Mouse (Mus musculus): ENCODE measurements at regions not wholly inside any gene's neighbourhood (a gene's known extent, or its start where the extent isn't known, plus 50 kb on each side); places are given as distances from the start of the nearest gene placed in this dataset.

DNA sequence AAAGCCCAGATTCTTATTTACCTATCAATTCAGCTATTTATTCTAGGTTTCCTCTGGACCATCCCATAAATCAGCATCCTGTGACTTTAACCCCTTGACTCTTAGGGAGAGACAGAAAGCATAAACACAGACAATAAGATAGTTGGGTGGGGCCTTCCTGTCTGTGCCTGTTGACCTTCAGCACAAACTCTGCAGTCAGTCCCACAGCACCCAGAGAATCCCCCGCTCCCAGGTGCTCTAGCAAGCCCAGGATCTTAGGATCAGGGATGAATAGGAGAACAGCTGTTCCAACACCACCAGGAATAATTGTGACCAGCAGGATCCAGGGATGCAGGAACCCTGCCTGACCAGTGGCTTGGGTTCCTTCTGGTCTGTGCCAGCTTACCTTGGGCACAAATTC is 107.8 kb downstream of the Basp1 start:
- DNase-seq (ENCODE audit: low spot score) (no peak), ATAC-seq (no peak)
- no peak overlapping the region for H3K4me2 ChIP-seq (replicated peaks; ENCODE audit: low read depth, low read length)
- no peaks in the 10 kb centered on the region for H3K36me3 ChIP-seq (ENCODE audit: insufficient read depth, low read length)
- no peaks in the 10 kb centered on the region for H3K27me3 ChIP-seq (replicated peaks; ENCODE audit: insufficient read depth, low read length)
- no peak overlapping the region for H3K27ac ChIP-seq (ENCODE audit: low read length)
- no peak overlapping the region for H3K4me3 ChIP-seq (ENCODE audit: low read depth, low read length)
- 78% methylated on average over 1 of the region's 1 CpGs for WGBS
- no peak overlapping the region for H3K9ac ChIP-seq (replicated peaks; ENCODE audit: low read depth)
- H3K9me3 ChIP-seq (ENCODE audit: low read length) = no peaks in the 10 kb centered on the region
- H3K4me1 ChIP-seq (ENCODE audit: insufficient read depth, low read depth, low read length) = no peaks in the 10 kb centered on the region
- TF ChIP-seq CTCF (IDR thresholded peaks at IDR 0.05) (no peak), EP300 (IDR thresholded peaks at IDR 0.05) (no peak)

GRCm38 (mm10) chr15:25303379-25303778 is 110.2 kb downstream of the Basp1 start:
- DNase-seq (ENCODE audit: low spot score) (no peak), ATAC-seq (no peak)
- Histone ChIP-seq H3K9me3 (ENCODE audit: low read length) (no peaks in the 10 kb centered on the region), H3K4me3 (ENCODE audit: low read depth, low read length) (no peak overlapping the region), H3K36me3 (ENCODE audit: insufficient read depth, low read length) (no peaks in the 10 kb centered on the region), H3K9ac (replicated peaks; ENCODE audit: low read depth) (no peak overlapping the region), H3K27me3 (replicated peaks; ENCODE audit: insufficient read depth, low read length) (no peaks in the 10 kb centered on the region), H3K4me2 (replicated peaks; ENCODE audit: low read depth, low read length) (no peak overlapping the region), H3K27ac (ENCODE audit: low read length) (no peak overlapping the region), H3K4me1 (ENCODE audit: insufficient read depth, low read depth, low read length) (no peaks in the 10 kb centered on the region)
- WGBS = 65% methylated on average over 3 of the region's 3 CpGs
- TF ChIP-seq CTCF (IDR thresholded peaks at IDR 0.05) (no peak), EP300 (IDR thresholded peaks at IDR 0.05) (no peak)

- no peak overlapping the region for H3K4me3 ChIP-seq (ENCODE audit: low read depth, low read length)
- no peaks in the 10 kb centered on the region for H3K36me3 ChIP-seq (ENCODE audit: insufficient read depth, low read length)
- ATAC-seq (no peak), DNase-seq (ENCODE audit: low spot score) (no peak)
- H3K9me3 ChIP-seq (ENCODE audit: low read length) = no peaks in the 10 kb centered on the region
- 45% methylated on average over 8 of the region's 8 CpGs for WGBS
- H3K4me1 ChIP-seq (ENCODE audit: insufficient read depth, low read depth, low read length) = no peaks in the 10 kb centered on the region
- no peak for TF ChIP-seq CTCF (IDR thresholded peaks at IDR 0.05)
- TF ChIP-seq EP300 (IDR thresholded peaks at IDR 0.05) = no peak
- H3K9ac ChIP-seq (replicated peaks; ENCODE audit: low read depth) = no peak overlapping the region
- no peak overlapping the region for H3K27ac ChIP-seq (ENCODE audit: low read length)
- H3K4me2 ChIP-seq (replicated peaks; ENCODE audit: low read depth, low read length) = no peak overlapping the region
- H3K27me3 ChIP-seq (replicated peaks; ENCODE audit: insufficient read depth, low read length) = no peaks in the 10 kb centered on the region
Observed at GRCm38 (mm10) chr15:25302671-25303294, 110.8 kb downstream of the Basp1 start.

- Histone ChIP-seq H3K27me3 (replicated peaks; ENCODE audit: insufficient read depth, low read length) (no peaks in the 10 kb centered on the region), H3K4me2 (replicated peaks; ENCODE audit: low read depth, low read length) (no peak overlapping the region), H3K36me3 (ENCODE audit: insufficient read depth, low read length) (no peaks in the 10 kb centered on the region), H3K9me3 (ENCODE audit: low read length) (no peaks in the 10 kb centered on the region), H3K27ac (ENCODE audit: low read length) (no peak overlapping the region), H3K4me3 (ENCODE audit: low read depth, low read length) (no peak overlapping the region), H3K9ac (replicated peaks; ENCODE audit: low read depth) (no peak overlapping the region), H3K4me1 (ENCODE audit: insufficient read depth, low read depth, low read length) (no peaks in the 10 kb centered on the region)
- TF ChIP-seq EP300 (IDR thresholded peaks at IDR 0.05) (no peak), CTCF (IDR thresholded peaks at IDR 0.05) (no peak)
- no peak for DNase-seq (ENCODE audit: low spot score)
- no peak for ATAC-seq
- 29% methylated on average over 3 of the region's 3 CpGs for WGBS
Observed at GRCm38 (mm10) chr15:25301810-25302209, 111.8 kb downstream of the Basp1 start.

DNA sequence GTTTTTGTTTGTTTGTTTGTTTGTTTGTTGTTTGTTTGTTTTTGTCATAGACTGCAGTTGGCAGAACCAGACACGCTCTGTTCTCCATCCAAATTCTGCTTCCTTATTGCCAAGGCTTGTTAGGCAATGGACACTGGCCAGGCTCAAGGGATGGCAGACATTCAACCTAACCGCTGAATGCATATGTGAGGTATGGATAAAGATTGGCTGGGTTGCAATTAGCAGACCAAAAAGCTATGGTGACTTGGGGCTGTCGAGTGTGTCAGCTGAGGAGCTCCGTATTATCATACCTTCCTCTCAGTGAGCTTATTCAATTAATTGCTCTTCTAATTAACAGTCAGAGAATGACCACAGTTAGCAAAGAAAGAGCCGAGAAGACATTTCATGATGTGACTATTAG is 116.3 kb downstream of the Basp1 start:
- 80% methylated on average over 5 of the region's 5 CpGs for WGBS

GRCm38 (mm10) chr15:25296714-25297113 is 116.8 kb downstream of the Basp1 start:
- ATAC-seq (no peak), DNase-seq (ENCODE audit: low spot score) (no peak)
- no peak for TF ChIP-seq CTCF (IDR thresholded peaks at IDR 0.05)
- TF ChIP-seq EP300 (IDR thresholded peaks at IDR 0.05) = no peak
- WGBS = 81% methylated on average over 11 of the region's 11 CpGs
- Histone ChIP-seq H3K9ac (replicated peaks; ENCODE audit: low read depth) (no peak overlapping the region), H3K4me1 (ENCODE audit: insufficient read depth, low read depth, low read length) (no peaks in the 10 kb centered on the region), H3K36me3 (ENCODE audit: insufficient read depth, low read length) (no peaks in the 10 kb centered on the region), H3K27me3 (replicated peaks; ENCODE audit: insufficient read depth, low read length) (no peaks in the 10 kb centered on the region), H3K9me3 (ENCODE audit: low read length) (no peaks in the 10 kb centered on the region), H3K27ac (ENCODE audit: low read length) (no peak overlapping the region), H3K4me3 (ENCODE audit: low read depth, low read length) (no peak overlapping the region), H3K4me2 (replicated peaks; ENCODE audit: low read depth, low read length) (no peak overlapping the region)

More for the DNA sequence above, 116.3 kb downstream of the Basp1 start:
- no peak overlapping the region for H3K27ac ChIP-seq (ENCODE audit: low read length)
- H3K36me3 ChIP-seq (ENCODE audit: insufficient read depth, low read length) = no peaks in the 10 kb centered on the region
- no peak overlapping the region for H3K4me3 ChIP-seq (ENCODE audit: low read depth, low read length)
- DNase-seq (ENCODE audit: low spot score) = no peak
- H3K9me3 ChIP-seq (ENCODE audit: low read length) = no peaks in the 10 kb centered on the region
- no peaks in the 10 kb centered on the region for H3K4me1 ChIP-seq (ENCODE audit: insufficient read depth, low read depth, low read length)
- no peak for TF ChIP-seq CTCF (IDR thresholded peaks at IDR 0.05)
- TF ChIP-seq EP300 (IDR thresholded peaks at IDR 0.05) = no peak
- H3K27me3 ChIP-seq (replicated peaks; ENCODE audit: insufficient read depth, low read length) = no peaks in the 10 kb centered on the region
- no peak for ATAC-seq
- no peak overlapping the region for H3K9ac ChIP-seq (replicated peaks; ENCODE audit: low read depth)
- H3K4me2 ChIP-seq (replicated peaks; ENCODE audit: low read depth, low read length) = no peak overlapping the region

DNA sequence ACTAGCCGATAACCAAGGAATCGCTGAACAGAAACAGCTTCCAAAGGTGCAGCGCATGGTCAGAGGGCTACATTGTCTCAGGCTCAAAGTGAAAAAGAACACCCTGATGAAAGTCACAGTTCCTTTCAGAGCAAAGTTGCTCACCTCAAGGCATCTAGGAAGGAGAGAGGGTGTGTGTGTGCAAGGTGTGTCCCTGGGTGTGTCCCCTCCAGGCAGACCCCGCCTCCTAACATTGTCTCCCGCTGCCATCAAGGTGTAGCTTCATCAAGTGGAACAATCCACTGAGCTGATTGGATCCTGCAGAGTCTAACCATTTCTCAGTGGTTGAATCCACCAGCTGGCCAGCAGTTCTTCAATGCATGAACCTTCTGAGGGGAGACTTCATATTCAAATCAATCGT is 117.8 kb downstream of the Basp1 start:
- Histone ChIP-seq H3K27ac (ENCODE audit: low read length) (no peak overlapping the region), H3K9me3 (ENCODE audit: low read length) (no peaks in the 10 kb centered on the region), H3K4me1 (ENCODE audit: insufficient read depth, low read depth, low read length) (no peaks in the 10 kb centered on the region), H3K4me2 (replicated peaks; ENCODE audit: low read depth, low read length) (no peak overlapping the region), H3K27me3 (replicated peaks; ENCODE audit: insufficient read depth, low read length) (no peaks in the 10 kb centered on the region), H3K36me3 (ENCODE audit: insufficient read depth, low read length) (no peaks in the 10 kb centered on the region), H3K9ac (replicated peaks; ENCODE audit: low read depth) (no peak overlapping the region), H3K4me3 (ENCODE audit: low read depth, low read length) (no peak overlapping the region)
- WGBS = 93% methylated on average over 6 of the region's 6 CpGs
- ATAC-seq = no peak
- TF ChIP-seq EP300 (IDR thresholded peaks at IDR 0.05) (no peak), CTCF (IDR thresholded peaks at IDR 0.05) (no peak)
- DNase-seq (ENCODE audit: low spot score) = no peak
